Mouse (Mus musculus) small intestine, adult 2 months (tissue): Measurements from ENCODE around the gene Nptn.

Experiments
- CTCF ChIP-seq: fragments of 200-500 bp; IDR thresholded peaks from 2 replicates; pipeline ENCODE4 v1.5.1; 2012; ENCODE audit warnings: low read depth, mild to moderate bottlenecking, control low read depth, inconsistent platforms, low read length, moderate library complexity, mixed read lengths; ENCODE audit not compliant: insufficient replicate concordance, insufficient read length; ENCODE audit errors: extremely low read depth
- POLR2A ChIP-seq: fragments of 200-500 bp; IDR thresholded peaks from 2 replicates; pipeline ENCODE4 v1.6.1; 2012; ENCODE audit warnings: low read depth, mild to moderate bottlenecking, control low read depth, inconsistent platforms, low read length, moderate library complexity

DNA sequence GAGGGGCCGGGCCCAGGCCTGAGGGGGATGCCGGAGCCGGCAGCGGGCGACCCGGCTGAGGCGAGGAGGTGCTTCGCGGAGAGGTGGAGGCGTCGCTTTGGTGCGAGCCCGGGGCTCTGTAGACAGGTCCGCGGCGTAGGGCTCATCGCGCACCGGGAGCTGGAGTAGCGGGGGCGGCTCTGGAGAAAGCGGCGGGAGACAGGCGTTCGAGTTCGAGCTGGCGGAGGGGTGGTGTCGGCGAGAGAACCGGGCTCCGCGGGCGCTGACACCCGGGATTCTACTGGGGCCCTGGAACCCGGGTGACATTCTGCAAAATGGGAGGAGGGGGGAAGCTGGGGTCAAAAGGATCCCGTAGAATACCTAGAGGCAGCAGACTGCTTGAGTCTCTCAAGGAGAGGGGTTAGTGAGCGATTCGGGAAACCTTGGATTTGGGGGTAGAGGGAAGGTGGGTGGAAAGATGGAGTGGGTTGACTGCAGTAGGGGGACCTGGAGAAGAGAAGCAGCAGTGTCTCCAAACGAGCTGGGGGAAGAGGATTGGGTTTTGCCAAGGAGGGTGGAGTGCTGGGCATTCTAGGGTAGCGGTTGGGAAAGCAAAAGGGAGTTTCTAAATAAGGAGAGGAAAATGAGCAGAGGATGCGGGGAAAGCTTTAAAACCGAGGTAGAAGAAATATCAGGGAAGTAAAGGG lies 684 bp downstream of the Nptn start:
- TF ChIP-seq CTCF (no peak), POLR2A (no peak)
